Mouse (Mus musculus): ENCODE data around the gene Nupl1. TPM values are rescaled to one million over a fixed set of nuclear protein-coding genes. Genes with fewer than 3 reads are reported as not detected.

Nupl1 gene
- polyA plus RNA-seq, 2 experiments: 0.03 TPM; not detected in 1

- WGBS (ENCODE audit: insufficient replicate concordance): under 1% methylated on average over 51 of the region's 51 CpGs
- H3K27ac ChIP-seq: peak within 1 kb of the TSS; percentile 67
- peak within 1 kb of the TSS; percentile 83 to 91 for H3K4me3 ChIP-seq (ENCODE audit: insufficient read depth in 1 of 2, low read depth in 2 of 2, low read length in 2 of 2)
- peak within 1 kb of the TSS; percentile 80 for H3K9ac ChIP-seq (replicated peaks)
- H3K4me1 ChIP-seq (replicated peaks; ENCODE audit: control insufficient read depth in 2 of 2, insufficient read depth in 2 of 2, low read length in 1 of 2): peaks cover 3 to 13% of the 10 kb centered on the region in 2 experiments
- TF ChIP-seq EP300 (IDR thresholded peaks at IDR 0.05; ENCODE audit: low read depth) (no peak), CTCF (IDR thresholded peaks at IDR 0.05; ENCODE audit: low read depth) (peak; percentile 99)
- peak; percentile 97 to 98 (median 97) for DNase-seq (ENCODE audit: low read depth in 3 of 3, low spot score in 3 of 3)
- H3K36me3 ChIP-seq (replicated peaks; ENCODE audit: control insufficient read depth, insufficient read depth, low read depth): no peaks in the 10 kb centered on the region
- no peaks in the 10 kb centered on the region for H3K9me3 ChIP-seq (ENCODE audit: control insufficient read depth, low read length)
- no peaks in the 10 kb centered on the region for H3K27me3 ChIP-seq (ENCODE audit: control insufficient read depth, insufficient read depth, low read length)
- peak; percentile 100 for ATAC-seq (ENCODE audit: insufficient read depth)
- peak within 1 kb of the TSS; percentile 86 for H3K4me2 ChIP-seq (ENCODE audit: low read depth)
Observed at GRCm38 (mm10) chr14:60264990-60265876, 14.0 kb upstream of the Nupl1 start, which contains the start of gene Mtmr6. TSS of gene Mtmr6 (plus strand) at chr14:60265228.

- WGBS (ENCODE audit: insufficient replicate concordance): 73% methylated on average over 7 of the region's 7 CpGs
- Histone ChIP-seq H3K27ac (no peak overlapping the region), H3K36me3 (replicated peaks; ENCODE audit: control insufficient read depth, insufficient read depth, low read depth) (no peaks in the 10 kb centered on the region), H3K4me2 (ENCODE audit: low read depth) (no peak overlapping the region), H3K9me3 (ENCODE audit: control insufficient read depth, low read length) (no peaks in the 10 kb centered on the region), H3K4me3 (ENCODE audit: insufficient read depth in 1 of 2, low read depth in 2 of 2, low read length in 2 of 2) (no peak overlapping the region), H3K27me3 (ENCODE audit: control insufficient read depth, insufficient read depth, low read length) (no peaks in the 10 kb centered on the region), H3K9ac (replicated peaks) (no peak overlapping the region), H3K4me1 (replicated peaks; ENCODE audit: control insufficient read depth in 2 of 2, insufficient read depth in 2 of 2, low read length in 1 of 2) (peaks cover 3 to 15% of the 10 kb centered on the region in 2 experiments)
- TF ChIP-seq CTCF (IDR thresholded peaks at IDR 0.05; ENCODE audit: low read depth): no peak
- TF ChIP-seq EP300 (IDR thresholded peaks at IDR 0.05; ENCODE audit: low read depth): no peak
- ATAC-seq (ENCODE audit: insufficient read depth): no peak
- DNase-seq (ENCODE audit: low read depth in 3 of 3, low spot score in 3 of 3): no peak
Observed at GRCm38 (mm10) chr14:60262316-60262715, 11.1 kb upstream of the Nupl1 start.

- no peak overlapping the region for H3K9ac ChIP-seq (replicated peaks)
- no peak overlapping the region for H3K4me2 ChIP-seq (ENCODE audit: low read depth)
- H3K4me1 ChIP-seq (replicated peaks; ENCODE audit: control insufficient read depth in 2 of 2, insufficient read depth in 2 of 2, low read length in 1 of 2): peaks cover 8 to 20% of the 10 kb centered on the region in 2 experiments; a peak in 3 of 4 replicates
- TF ChIP-seq EP300 (IDR thresholded peaks at IDR 0.05; ENCODE audit: low read depth): no peak
- TF ChIP-seq CTCF (IDR thresholded peaks at IDR 0.05; ENCODE audit: low read depth): no peak
- no peaks in the 10 kb centered on the region for H3K27me3 ChIP-seq (ENCODE audit: control insufficient read depth, insufficient read depth, low read length)
- no peak overlapping the region for H3K27ac ChIP-seq
- ATAC-seq (ENCODE audit: insufficient read depth): no peak
- no peak overlapping the region for H3K4me3 ChIP-seq (ENCODE audit: insufficient read depth in 1 of 2, low read depth in 2 of 2, low read length in 2 of 2)
- WGBS (ENCODE audit: insufficient replicate concordance): 68% methylated on average over 1 of the region's 1 CpGs
- H3K36me3 ChIP-seq (replicated peaks; ENCODE audit: control insufficient read depth, insufficient read depth, low read depth): no peaks in the 10 kb centered on the region
- no peaks in the 10 kb centered on the region for H3K9me3 ChIP-seq (ENCODE audit: control insufficient read depth, low read length)
- DNase-seq (ENCODE audit: low read depth in 3 of 3, low spot score in 3 of 3): no peak
Observed at GRCm38 (mm10) chr14:60257851-60258250, 6.6 kb upstream of the Nupl1 start.

- ATAC-seq (ENCODE audit: insufficient read depth) (peak; percentile 72), DNase-seq (ENCODE audit: low read depth in 3 of 3, low spot score in 3 of 3) (no peak)
- Histone ChIP-seq H3K9ac (replicated peaks) (peak overlapping the region; percentile 5), H3K4me3 (ENCODE audit: insufficient read depth in 1 of 2, low read depth in 2 of 2, low read length in 2 of 2) (no peak overlapping the region), H3K27me3 (ENCODE audit: control insufficient read depth, insufficient read depth, low read length) (no peaks in the 10 kb centered on the region), H3K27ac (no peak overlapping the region; the same call in 1 of the 2 replicates), H3K4me1 (replicated peaks; ENCODE audit: control insufficient read depth in 2 of 2, insufficient read depth in 2 of 2, low read length in 1 of 2) (peaks cover 15 to 26% of the 10 kb centered on the region in 2 experiments), H3K4me2 (ENCODE audit: low read depth) (peak overlapping the region; percentile 9), H3K9me3 (ENCODE audit: control insufficient read depth, low read length) (no peaks in the 10 kb centered on the region), H3K36me3 (replicated peaks; ENCODE audit: control insufficient read depth, insufficient read depth, low read depth) (no peaks in the 10 kb centered on the region)
- 43% methylated on average over 4 of the region's 4 CpGs for WGBS (ENCODE audit: insufficient replicate concordance)
- TF ChIP-seq EP300 (IDR thresholded peaks at IDR 0.05; ENCODE audit: low read depth) (no peak), CTCF (IDR thresholded peaks at IDR 0.05; ENCODE audit: low read depth) (no peak)
Observed at GRCm38 (mm10) chr14:60257101-60257500, 5.9 kb upstream of the Nupl1 start.

GRCm38 (mm10) chr14:60256356-60256755 lies 5.1 kb upstream of the Nupl1 start:
- Histone ChIP-seq H3K4me1 (replicated peaks; ENCODE audit: control insufficient read depth in 2 of 2, insufficient read depth in 2 of 2, low read length in 1 of 2) (peaks cover 15 to 26% of the 10 kb centered on the region in 2 experiments), H3K9me3 (ENCODE audit: control insufficient read depth, low read length) (no peaks in the 10 kb centered on the region), H3K27me3 (ENCODE audit: control insufficient read depth, insufficient read depth, low read length) (no peaks in the 10 kb centered on the region), H3K9ac (replicated peaks) (no peak overlapping the region), H3K27ac (no peak overlapping the region), H3K4me2 (ENCODE audit: low read depth) (no peak overlapping the region), H3K36me3 (replicated peaks; ENCODE audit: control insufficient read depth, insufficient read depth, low read depth) (no peaks in the 10 kb centered on the region), H3K4me3 (ENCODE audit: insufficient read depth in 1 of 2, low read depth in 2 of 2, low read length in 2 of 2) (no peak overlapping the region)
- TF ChIP-seq CTCF (IDR thresholded peaks at IDR 0.05; ENCODE audit: low read depth) (no peak), EP300 (IDR thresholded peaks at IDR 0.05; ENCODE audit: low read depth) (no peak)
- 58% methylated on average over 3 of the region's 3 CpGs for WGBS (ENCODE audit: insufficient replicate concordance)
- DNase-seq (ENCODE audit: low read depth in 3 of 3, low spot score in 3 of 3) (no peak), ATAC-seq (ENCODE audit: insufficient read depth) (no peak)

Measured in liver, embryonic 14.5 days (tissue).